Mouse (Mus musculus): Measurements from ENCODE around the gene Hdac10. TPM values are rescaled to one million over a fixed set of nuclear protein-coding genes. Genes with fewer than 3 reads are reported as not detected.
A peak's percentile ranks its signal among the peaks of the same experiment; 100 is the strongest.

The Hdac10 gene
- 18.8 and 19.7 TPM in 2 replicates for polyA plus RNA-seq (2014; fragmentation: Nextera tagmentation; extraction: Ambion mirVana)

DNA sequence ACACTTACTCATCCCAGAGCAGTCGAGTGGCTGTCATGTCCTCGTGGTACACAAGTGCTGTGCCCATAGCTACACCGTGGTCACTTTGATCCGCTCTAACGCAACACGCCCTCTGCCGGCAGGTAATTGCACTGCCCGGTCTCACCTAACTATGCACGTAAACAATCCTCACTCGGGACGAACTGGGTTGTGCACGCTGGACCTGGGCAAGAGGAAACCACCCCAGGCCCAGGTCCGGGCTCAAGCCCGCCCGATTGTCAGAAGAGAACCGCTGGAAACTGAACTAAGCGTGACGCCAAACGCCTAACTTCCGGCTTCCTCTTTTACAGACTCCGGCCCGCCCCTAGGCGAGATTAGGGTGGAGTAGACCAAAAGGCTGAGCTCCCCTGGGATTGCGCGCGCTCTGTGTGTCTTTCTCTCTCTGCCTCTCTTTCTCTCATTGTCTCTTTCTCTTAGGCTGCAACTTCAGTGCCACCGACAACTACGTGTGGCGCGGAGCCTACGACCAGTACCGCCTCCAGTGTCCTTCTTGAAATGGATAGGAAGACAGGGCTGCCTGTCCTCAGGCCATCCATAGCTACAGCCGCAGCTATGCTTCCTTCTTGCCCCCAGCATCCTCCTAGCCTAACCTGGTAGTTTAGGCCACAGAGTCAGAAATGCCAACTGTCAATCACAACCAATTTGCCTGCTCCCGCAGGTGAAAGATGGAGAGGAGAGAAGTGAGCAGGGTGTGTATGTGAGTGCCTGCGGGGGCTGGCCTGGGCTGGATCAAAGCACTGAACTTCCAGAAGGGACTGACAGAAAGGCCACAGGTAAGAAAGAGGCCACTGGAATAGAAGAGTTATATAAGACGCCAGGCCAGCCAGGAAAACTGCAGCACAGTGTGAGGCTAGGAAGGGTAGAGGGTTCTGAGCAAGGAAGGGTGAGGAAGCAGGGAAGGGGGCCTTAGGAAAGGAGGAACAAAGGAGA, at the start of gene Hdac10:
Gene Hdac10 (minus strand): TSS at position 319 of the 969 bp plus-strand sequence.
- Histone ChIP-seq H3K9ac (peak within 1 kb of the TSS; percentile 57), H3K27ac (ENCODE audit: low read depth) (peak within 1 kb of the TSS; percentile 71; the same call in 1 of the 2 replicates), H3K4me3 (ENCODE audit: low read depth, low read length) (peak within 1 kb of the TSS; percentile 51), H3K9me3 (ENCODE audit: low read depth, low read length) (no peaks in the 10 kb centered on the region), H3K4me1 (ENCODE audit: insufficient read depth) (0 out of 2 replicates have a peak, but pooled peaks cover 3% of the 10 kb centered on the region), H3K36me3 (ENCODE audit: insufficient read depth) (0 out of 2 replicates have a peak, but pooled peaks cover 6% of the 10 kb centered on the region), H3K4me2 (peak within 1 kb of the TSS; percentile 79), H3K27me3 (ENCODE audit: insufficient read depth, low read length) (no peaks in the 10 kb centered on the region)
- ATAC-seq (ENCODE audit: insufficient read depth) (peak; percentile 87), DNase-seq (peak; percentile 90)
- 3% methylated on average over 36 of the region's 36 CpGs for WGBS
- TF ChIP-seq CTCF (IDR thresholded peaks at IDR 0.05; ENCODE audit: low read depth) = peak; percentile 95

DNA sequence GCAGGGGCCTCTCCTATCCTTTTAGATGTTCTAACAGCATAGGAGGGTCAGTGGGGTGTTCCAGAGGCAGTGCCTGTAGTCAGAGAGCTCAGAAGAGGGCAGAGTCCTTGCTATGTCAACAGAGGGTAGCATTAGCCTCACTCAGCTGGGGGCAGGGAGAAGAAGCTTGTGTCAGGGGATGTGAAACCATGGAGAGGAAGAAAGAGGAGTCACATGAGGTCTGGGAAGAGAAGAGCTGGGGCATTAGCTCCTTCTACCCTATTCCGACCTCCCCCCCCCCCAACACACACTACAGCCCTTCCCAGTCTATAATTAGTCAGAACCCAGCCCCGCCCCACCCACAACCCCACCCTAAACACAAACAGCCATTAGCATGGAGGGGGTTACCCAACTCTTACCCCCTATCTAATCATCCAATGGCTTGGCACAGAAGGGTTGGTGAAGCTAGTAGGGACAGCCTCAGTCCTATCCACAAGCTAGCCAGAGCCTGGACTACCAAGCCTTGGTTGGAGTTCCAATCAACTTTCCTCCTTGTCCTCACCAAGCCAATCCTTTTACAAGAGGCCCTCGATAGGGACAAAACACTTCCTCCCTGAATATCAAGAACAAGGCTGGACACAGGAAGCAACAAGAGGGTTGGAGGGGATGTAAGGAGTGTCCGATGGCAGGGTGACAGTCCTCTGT, 49.2 kb upstream of the Hdac10 start:
- Histone ChIP-seq H3K27me3 (ENCODE audit: insufficient read depth, low read length) (no peaks in the 10 kb centered on the region), H3K27ac (ENCODE audit: low read depth) (peak overlapping the region; percentile 54), H3K4me2 (peak overlapping the region; percentile 63), H3K4me3 (ENCODE audit: low read depth, low read length) (peak overlapping the region; percentile 79; the same call in 1 of the 2 replicates), H3K36me3 (ENCODE audit: insufficient read depth) (no peaks in the 10 kb centered on the region), H3K9ac (no peak overlapping the region), H3K9me3 (ENCODE audit: low read depth, low read length) (no peaks in the 10 kb centered on the region), H3K4me1 (ENCODE audit: insufficient read depth) (peaks cover 47% of the 10 kb centered on the region)
- DNase-seq (no peak), ATAC-seq (ENCODE audit: insufficient read depth) (no peak)
- 56% methylated on average over 4 of the region's 4 CpGs for WGBS
- TF ChIP-seq CTCF (IDR thresholded peaks at IDR 0.05; ENCODE audit: low read depth) = no peak

DNA sequence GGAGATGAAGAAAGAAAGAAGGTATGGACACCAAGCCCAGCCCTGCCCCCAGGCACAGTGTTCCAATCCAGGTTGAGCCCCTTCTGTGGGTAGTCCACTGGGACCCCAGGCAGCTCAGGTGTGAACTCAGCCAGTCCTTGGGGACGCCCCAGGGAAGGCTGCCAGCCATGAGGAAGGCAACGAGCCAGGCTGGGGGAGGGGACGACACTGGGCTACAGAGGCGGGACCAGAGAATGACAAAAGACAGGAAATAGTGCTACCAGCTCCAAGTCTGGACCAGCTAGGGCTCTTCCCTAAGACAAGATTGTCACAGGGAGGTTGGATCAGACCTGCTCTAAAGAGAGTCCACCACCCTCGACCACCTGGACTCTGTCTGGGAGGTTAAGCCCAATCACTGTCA, 48.6 kb upstream of the Hdac10 start:
- H3K27me3 ChIP-seq (ENCODE audit: insufficient read depth, low read length) = no peaks in the 10 kb centered on the region
- H3K36me3 ChIP-seq (ENCODE audit: insufficient read depth) = no peaks in the 10 kb centered on the region
- H3K4me2 ChIP-seq = peak overlapping the region; percentile 63
- ATAC-seq (ENCODE audit: insufficient read depth) = no peak
- no peaks in the 10 kb centered on the region for H3K9me3 ChIP-seq (ENCODE audit: low read depth, low read length)
- TF ChIP-seq CTCF (IDR thresholded peaks at IDR 0.05; ENCODE audit: low read depth) = no peak
- peak overlapping the region; percentile 54 for H3K27ac ChIP-seq (ENCODE audit: low read depth)
- peaks cover 47% of the 10 kb centered on the region for H3K4me1 ChIP-seq (ENCODE audit: insufficient read depth)
- WGBS = 12% methylated on average over 5 of the region's 5 CpGs
- DNase-seq = peak; percentile 86
- H3K4me3 ChIP-seq (ENCODE audit: low read depth, low read length) = no peak overlapping the region
- no peak overlapping the region for H3K9ac ChIP-seq

DNA sequence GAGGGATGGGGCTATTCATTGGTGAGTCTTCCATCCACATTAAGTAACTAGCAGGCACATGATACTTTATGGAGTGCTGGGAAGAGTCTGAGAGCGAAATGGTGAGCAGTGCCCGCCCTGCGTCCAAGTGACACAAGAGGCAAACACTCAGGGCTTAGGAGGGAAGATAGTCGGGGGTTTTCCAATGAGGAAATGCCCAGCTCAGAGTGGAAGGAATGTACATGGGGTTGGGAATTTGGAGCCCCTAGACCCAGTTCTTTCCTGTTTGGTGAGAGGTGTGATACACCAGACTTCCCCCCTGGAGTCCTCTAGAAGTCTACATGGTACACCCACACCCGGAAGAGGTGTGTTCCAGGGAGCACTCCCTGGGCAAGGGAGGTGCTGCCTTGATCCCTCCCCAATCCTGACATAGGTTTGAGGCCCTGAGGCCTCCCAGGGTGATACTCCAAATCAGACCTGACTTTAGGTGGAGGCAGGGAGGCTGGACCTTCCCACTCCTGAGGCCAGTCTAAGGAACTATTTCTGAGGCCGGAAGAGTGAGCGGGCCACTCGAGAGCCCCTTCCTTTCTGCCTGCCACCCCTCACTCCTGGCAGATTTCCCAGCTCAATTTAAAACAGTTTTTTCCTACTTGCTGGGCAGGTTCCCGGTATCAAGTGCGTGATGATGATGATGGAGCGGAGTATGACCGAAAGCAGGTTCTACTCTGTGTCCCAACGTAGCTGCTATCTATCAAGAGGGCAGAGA, 47.1 kb upstream of the Hdac10 start:
- H3K27me3 ChIP-seq (ENCODE audit: insufficient read depth, low read length) = no peaks in the 10 kb centered on the region
- TF ChIP-seq CTCF (IDR thresholded peaks at IDR 0.05; ENCODE audit: low read depth) = no peak
- H3K9me3 ChIP-seq (ENCODE audit: low read depth, low read length) = no peaks in the 10 kb centered on the region
- 48% methylated on average over 13 of the region's 13 CpGs for WGBS
- H3K4me2 ChIP-seq = peak overlapping the region; percentile 18; the same call in 1 of the 2 replicates
- H3K36me3 ChIP-seq (ENCODE audit: insufficient read depth) = no peaks in the 10 kb centered on the region
- peaks cover 47% of the 10 kb centered on the region for H3K4me1 ChIP-seq (ENCODE audit: insufficient read depth)
- no peak overlapping the region for H3K9ac ChIP-seq
- peak overlapping the region; percentile 9; the same call in 1 of the 2 replicates for H3K27ac ChIP-seq (ENCODE audit: low read depth)
- H3K4me3 ChIP-seq (ENCODE audit: low read depth, low read length) = no peak overlapping the region
- ATAC-seq (ENCODE audit: insufficient read depth) (no peak), DNase-seq (peak; percentile 54)

DNA sequence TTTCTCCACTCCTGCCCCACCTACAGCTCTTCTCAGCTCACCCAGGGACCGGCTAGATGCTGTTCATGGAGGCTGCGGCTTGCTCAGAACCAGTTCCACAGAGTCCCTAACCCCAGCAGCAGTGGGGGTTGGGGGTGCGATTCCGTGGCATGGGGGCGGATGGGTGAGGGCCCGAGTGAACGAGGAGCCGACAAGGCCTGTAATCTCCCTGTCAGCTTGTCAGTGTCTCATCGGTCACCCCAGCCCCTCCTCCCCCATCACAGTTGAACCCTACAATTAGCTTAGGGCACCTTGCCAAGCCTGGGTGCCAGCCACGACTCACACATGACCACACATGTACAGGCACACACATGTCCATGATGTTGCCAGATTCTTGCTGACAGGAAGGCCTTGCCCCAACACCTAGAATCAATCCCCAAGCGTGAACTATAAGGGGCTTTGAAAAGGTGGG, 46.4 kb upstream of the Hdac10 start:
- no peak for TF ChIP-seq CTCF (IDR thresholded peaks at IDR 0.05; ENCODE audit: low read depth)
- Histone ChIP-seq H3K27me3 (ENCODE audit: insufficient read depth, low read length) (no peaks in the 10 kb centered on the region), H3K4me1 (ENCODE audit: insufficient read depth) (peaks cover 50% of the 10 kb centered on the region), H3K36me3 (ENCODE audit: insufficient read depth) (no peaks in the 10 kb centered on the region), H3K4me2 (no peak overlapping the region), H3K4me3 (ENCODE audit: low read depth, low read length) (no peak overlapping the region), H3K9me3 (ENCODE audit: low read depth, low read length) (no peaks in the 10 kb centered on the region), H3K27ac (ENCODE audit: low read depth) (no peak overlapping the region), H3K9ac (no peak overlapping the region)
- ATAC-seq (ENCODE audit: insufficient read depth) (no peak), DNase-seq (no peak)
- WGBS = 33% methylated on average over 11 of the region's 11 CpGs

DNA sequence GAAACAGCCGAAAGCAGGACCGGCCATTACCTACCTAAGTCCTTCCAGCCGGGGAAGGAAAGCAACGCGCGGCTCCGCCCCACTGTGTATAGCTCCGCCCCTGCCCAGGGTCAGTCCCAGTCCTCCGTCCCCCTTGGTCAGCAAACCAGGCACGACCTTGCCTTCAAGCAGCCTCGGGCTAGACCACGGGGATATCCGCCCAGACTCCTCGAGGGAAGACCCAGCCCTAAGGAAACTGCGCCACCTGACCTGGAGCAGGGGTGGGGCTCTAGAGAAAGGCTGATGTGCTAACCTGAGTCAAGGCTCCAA, 45.4 kb upstream of the Hdac10 start:
- Histone ChIP-seq H3K9ac (peak overlapping the region; percentile 70), H3K4me1 (ENCODE audit: insufficient read depth) (peaks cover 60% of the 10 kb centered on the region), H3K27ac (ENCODE audit: low read depth) (no peak overlapping the region), H3K36me3 (ENCODE audit: insufficient read depth) (peaks cover 5% of the 10 kb centered on the region), H3K27me3 (ENCODE audit: insufficient read depth, low read length) (no peaks in the 10 kb centered on the region), H3K9me3 (ENCODE audit: low read depth, low read length) (no peaks in the 10 kb centered on the region), H3K4me3 (ENCODE audit: low read depth, low read length) (peak overlapping the region; percentile 56), H3K4me2 (peak overlapping the region; percentile 100)
- TF ChIP-seq CTCF (IDR thresholded peaks at IDR 0.05; ENCODE audit: low read depth) = no peak
- ATAC-seq (ENCODE audit: insufficient read depth) (peak; percentile 44; the same call in 1 of the 2 replicates), DNase-seq (peak; percentile 76)
- WGBS = 1% methylated on average over 15 of the region's 15 CpGs

All from lung, embryonic 14.5 days (tissue).